Mouse (Mus musculus) lung, postnatal 0 days (tissue): ENCODE results near the gene Ppef2.

ENCODE experiments used
- CTCF ChIP-seq: IDR thresholded peaks from 2 replicates; pipeline ENCODE4 v1.5.1; 2016; ENCODE audit warnings: antibody characterized with exemption, mild to moderate bottlenecking
- EP300 ChIP-seq: IDR thresholded peaks from 2 replicates; pipeline ENCODE4 v1.6.1; 2016; ENCODE audit warnings: antibody characterized with exemption, mild to moderate bottlenecking, control low read depth

- TF ChIP-seq CTCF = no peak
- TF ChIP-seq EP300 = no peak
Observed at GRCm38 (mm10) chr5:92205706-92206105, 50.4 kb downstream of the Ppef2 start.
